Mouse (Mus musculus) brown adipose tissue, adult 24 weeks (tissue): ENCODE results near the gene Napepld. TPM values are rescaled to one million over a fixed set of nuclear protein-coding genes. Genes with fewer than 3 reads are reported as not detected.
A peak's percentile ranks its signal among the peaks of the same experiment; 100 is the strongest.

Source experiments
- H3K27ac ChIP-seq: fragments of 200-500 bp; replicated peaks from 2 replicates; pipeline ENCODE4 v1.5.1; 2012; ENCODE audit warnings: low read depth, mild to moderate bottlenecking, low read length
- H3K4me1 ChIP-seq: fragments of 200-500 bp; 2 replicates; pipeline ENCODE4 v1.6.1; 2012; ENCODE audit warnings: low read length, mixed read lengths; ENCODE audit not compliant: control insufficient read depth, insufficient read depth, insufficient read length
- H3K4me3 ChIP-seq: fragments of 200-500 bp; 2 replicates; pipeline ENCODE4 v1.5.1; 2012; ENCODE audit warnings: low read depth, mild to moderate bottlenecking, low read length, moderate library complexity; ENCODE audit not compliant: insufficient read depth
- polyA plus RNA-seq: library from polyadenylated mRNA; stranded (reverse); fragments of >200 nt; gene quantifications from 2 replicates; pipeline ENCODE4 v1.2.4, GENCODE M21; 2012; ENCODE audit not compliant: missing spikeins, insufficient read depth, insufficient read length

The Napepld gene
- polyA plus RNA-seq = 9.0 and 12.9 TPM in 2 replicates

DNA sequence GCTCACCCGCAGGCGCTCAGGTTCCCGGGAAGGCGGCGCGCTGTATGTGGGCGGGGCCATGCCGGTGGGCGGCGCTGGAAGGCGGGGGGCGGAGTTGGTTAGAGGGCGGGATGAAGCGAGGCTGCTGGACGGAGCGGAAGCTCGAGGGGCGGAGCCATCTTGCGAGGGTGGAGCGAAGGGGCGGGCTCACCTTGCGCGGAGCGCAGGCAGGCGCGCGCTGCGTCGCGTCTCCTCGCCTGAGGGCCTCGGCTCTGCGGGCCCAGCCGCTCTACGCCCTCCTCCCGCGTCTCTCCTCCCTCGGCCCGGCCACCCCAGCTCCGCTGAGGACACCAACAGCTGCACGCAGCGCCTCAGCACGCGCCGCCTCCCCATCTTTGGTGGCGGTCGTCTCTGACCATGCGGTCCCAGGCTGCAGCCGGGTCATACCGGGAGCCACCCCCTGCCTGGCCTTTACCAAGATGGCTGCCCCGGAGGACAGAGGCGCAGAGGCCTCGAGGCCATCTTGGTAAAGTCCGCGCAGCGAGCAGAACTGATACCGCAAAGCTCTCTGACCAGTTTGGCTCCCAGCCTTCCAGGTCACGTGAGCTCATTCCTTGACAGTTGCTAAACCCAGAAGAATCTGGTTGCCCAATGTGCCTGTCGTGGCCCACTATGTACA, at the start of gene Napepld:
Gene Napepld (minus strand): TSS at position 46 of the 658 bp plus-strand sequence.
- peak within 1 kb of the TSS; percentile 77 for H3K4me3 ChIP-seq

DNA sequence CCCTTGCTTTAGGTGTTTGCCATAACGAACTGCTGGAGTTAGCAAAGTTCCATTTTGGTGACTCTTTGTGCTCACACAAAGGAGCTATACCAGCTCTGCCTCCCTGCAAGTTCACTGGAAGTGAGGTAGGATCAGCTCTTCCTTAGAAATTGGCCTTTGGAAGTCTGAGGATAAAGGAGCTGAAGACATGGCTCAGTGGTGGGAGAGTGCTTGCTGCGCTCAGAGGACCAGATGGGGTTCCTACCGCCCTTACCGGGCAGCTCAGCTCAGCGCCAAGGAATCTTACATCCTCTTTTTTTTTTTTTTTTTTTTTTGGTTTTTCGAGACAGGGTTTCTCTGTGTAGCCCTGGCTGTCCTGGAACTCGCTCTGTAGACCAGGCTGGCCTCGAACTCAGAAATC, 44.8 kb upstream of the Napepld start:
- Histone ChIP-seq H3K4me3 (no peak overlapping the region), H3K4me1 (no peaks in the 10 kb centered on the region), H3K27ac (no peak overlapping the region)

More for the DNA sequence above, at the start of gene Napepld:
- no peaks in the 10 kb centered on the region for H3K4me1 ChIP-seq
- peak within 1 kb of the TSS; percentile 90 for H3K27ac ChIP-seq

DNA sequence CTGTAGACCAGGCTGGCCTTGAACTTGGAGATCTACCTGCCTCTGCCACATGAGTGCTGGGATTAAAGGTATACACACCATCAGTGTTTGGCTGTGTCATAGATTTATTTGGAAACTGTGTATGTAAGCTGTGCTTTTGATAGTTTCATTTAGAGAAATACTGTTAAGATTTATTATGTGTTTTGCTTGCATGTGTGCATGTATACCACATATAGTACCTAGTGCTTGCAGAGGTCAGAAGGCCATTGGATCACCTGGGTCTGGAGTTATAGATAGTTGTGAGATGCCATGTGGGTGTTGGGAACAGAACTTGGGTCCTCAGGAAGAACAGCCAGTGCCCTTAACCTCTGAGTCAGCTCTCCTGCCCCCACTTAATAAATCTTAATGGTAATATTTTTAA, 43.5 kb upstream of the Napepld start:
- H3K27ac ChIP-seq = no peak overlapping the region
- no peak overlapping the region for H3K4me3 ChIP-seq
- H3K4me1 ChIP-seq = no peaks in the 10 kb centered on the region

DNA sequence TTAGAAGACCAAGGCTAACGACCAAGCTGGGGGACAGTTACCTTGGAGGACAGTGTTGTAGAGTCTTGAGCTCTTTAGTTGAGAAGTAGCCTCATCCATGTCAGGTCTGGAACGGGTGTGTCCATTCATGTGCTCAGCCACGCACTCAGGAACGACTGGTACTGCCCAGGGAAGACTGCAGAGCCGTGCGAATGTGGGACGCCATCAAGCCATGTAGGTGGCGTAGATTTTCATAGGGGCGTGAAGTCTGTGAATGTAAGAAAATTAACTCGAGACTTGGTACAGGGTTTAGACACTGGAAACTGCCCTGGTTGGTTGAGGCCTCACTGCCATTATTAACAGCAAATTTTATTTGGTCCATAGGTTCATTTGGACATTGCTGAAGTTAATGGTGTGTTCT, 42.4 kb upstream of the Napepld start:
- Histone ChIP-seq H3K4me1 (no peaks in the 10 kb centered on the region), H3K4me3 (no peak overlapping the region), H3K27ac (no peak overlapping the region)

DNA sequence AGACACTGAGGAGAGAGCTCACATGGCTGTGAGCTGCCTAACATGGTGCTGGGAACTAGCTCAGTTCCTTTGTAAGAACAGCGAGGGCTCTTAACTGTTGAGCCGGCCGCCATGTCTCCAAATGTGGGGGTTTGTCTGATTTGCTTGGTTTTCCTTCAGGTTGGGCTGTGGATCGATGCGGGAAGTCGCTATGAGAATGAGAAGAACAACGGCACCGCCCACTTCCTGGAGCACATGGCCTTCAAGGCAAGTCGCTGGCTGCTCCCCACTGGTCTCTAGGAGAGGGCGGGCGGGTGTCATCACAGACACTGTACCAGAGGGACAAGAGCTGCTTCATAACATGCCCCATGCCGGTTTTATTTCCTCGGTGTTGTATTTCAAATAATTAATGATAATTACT, 38.7 kb upstream of the Napepld start:
- H3K4me3 ChIP-seq = no peak overlapping the region
- H3K4me1 ChIP-seq = peaks cover 8% of the 10 kb centered on the region; the same call in 1 of the 2 replicates
- H3K27ac ChIP-seq = no peak overlapping the region

DNA sequence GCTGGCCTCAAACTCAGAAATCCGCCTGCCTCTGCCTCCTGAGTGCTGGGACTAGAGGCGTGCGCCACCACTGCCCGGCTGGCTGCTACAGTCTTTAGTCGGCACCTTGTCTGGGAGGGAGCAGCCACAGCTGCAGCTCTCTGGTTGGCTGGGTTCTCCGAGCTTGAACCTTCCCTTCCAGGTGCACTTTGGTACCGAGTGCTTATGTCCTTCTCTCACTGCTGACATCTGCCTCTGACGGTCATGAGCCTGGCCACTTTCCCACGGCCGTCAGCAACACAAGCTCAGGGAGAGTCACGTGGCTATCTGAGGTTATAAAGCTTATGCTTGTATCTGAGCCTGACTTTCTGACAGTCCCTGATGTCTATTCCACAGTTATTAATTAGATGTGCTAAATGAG, 37.9 kb upstream of the Napepld start:
- Histone ChIP-seq H3K27ac (no peak overlapping the region), H3K4me3 (no peak overlapping the region), H3K4me1 (peaks cover 8% of the 10 kb centered on the region; the same call in 1 of the 2 replicates)

DNA sequence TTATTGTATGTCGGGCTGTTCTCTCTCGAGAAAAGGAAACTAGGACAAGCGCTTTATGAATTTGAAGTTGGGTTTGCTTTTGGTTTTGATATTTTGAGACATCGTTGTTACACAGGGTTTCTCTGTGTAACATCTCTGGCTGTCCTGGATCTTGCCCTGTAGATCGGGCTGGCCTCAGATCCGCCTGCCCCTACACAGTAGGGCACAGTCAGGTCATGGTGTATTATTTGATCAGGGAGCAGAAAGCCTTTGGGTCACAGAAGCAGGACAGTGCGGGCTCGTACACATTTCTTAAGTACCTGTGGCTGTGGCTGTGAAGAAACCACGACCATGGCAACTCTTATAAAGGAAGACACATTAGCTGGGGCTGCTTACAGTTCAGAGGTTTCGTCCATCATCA, 36.4 kb upstream of the Napepld start:
- H3K4me1 ChIP-seq = peaks cover 10% of the 10 kb centered on the region; the same call in 1 of the 2 replicates
- H3K27ac ChIP-seq = no peak overlapping the region
- H3K4me3 ChIP-seq = peak overlapping the region; percentile 90

DNA sequence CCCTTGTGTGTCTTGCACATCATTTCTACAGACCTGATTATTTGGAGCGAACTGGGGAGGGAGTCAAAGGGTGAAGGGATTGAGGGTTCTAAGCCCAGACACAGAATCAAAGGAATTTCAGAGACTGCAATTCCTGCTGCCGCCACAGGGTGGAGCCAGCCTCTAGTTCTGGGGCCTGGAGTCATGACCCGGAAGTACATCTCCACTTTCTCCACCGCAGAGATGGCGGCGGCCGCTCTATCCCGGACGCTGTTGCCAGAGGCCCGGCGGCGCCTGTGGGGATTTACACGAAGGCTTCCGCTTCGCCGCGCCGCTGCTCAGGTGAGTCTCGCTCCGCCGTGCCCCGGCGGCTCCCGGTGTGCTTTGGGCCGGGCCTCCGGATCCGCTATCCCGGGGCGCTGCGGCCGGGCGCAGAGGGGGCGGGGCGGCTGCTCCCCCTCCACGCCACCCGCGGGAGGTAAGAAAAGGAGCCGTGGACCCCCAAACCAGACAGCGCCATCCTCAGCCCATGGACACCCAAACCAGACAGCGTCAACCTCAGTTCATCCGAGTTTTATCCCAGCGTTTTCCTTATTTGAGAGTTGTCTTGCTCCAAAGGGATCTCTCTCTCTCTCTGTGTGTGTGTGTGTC, 35.9 kb upstream of the Napepld start, which contains the start of gene Pmpcb:
Gene Pmpcb (plus strand): TSS at position 186 of the 630 bp plus-strand sequence.
- Histone ChIP-seq H3K4me3 (peak within 1 kb of the TSS; percentile 90), H3K27ac (no peak within 1 kb of the TSS)

DNA sequence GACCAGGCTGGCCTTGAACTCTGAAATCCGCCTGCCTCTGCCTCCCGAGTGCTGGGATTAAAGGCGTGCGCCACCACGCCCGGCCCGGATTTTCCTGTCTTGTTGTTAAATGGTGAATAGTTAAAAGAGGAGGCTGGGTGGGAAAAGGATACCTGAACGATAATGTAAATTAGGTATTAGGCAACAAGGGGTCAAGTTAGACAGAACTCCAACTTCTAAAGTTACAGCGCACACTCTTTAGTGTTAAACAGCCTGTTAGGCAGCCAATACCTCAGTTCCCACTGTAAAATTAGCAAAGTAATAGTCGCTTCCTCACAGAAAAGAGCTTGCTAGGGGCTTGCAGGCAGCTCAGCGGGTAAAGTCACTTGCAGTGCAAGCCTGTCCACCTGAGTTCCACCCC, 34.9 kb upstream of the Napepld start:
- Histone ChIP-seq H3K27ac (no peak overlapping the region), H3K4me1 (peaks cover 10% of the 10 kb centered on the region; the same call in 1 of the 2 replicates), H3K4me3 (no peak overlapping the region)

More for the DNA sequence above, 35.9 kb upstream of the Napepld start, which contains the start of gene Pmpcb:
- peaks cover 10% of the 10 kb centered on the region; the same call in 1 of the 2 replicates for H3K4me1 ChIP-seq

DNA sequence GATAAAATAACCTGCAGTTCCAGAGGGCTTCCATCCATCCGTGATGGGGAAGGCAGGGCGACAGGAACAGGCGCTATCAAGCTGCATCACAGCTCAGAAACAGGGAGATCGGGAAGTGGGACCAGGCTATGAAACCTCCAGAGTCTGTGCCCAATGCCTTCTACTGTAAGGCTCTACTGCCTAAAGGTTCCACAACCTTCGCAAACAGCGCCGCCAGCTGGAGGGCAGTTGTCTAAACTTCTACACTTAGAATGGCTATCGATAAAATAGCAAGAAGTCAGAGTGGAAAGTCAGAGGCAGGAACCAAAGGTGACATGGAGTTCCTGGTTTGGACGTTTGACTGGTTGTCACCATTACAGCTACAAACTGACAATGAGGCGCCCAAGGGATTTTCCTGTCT, 34.4 kb upstream of the Napepld start:
- Histone ChIP-seq H3K4me3 (peak overlapping the region; percentile 56), H3K4me1 (peaks cover 10% of the 10 kb centered on the region; the same call in 1 of the 2 replicates), H3K27ac (no peak overlapping the region)

DNA sequence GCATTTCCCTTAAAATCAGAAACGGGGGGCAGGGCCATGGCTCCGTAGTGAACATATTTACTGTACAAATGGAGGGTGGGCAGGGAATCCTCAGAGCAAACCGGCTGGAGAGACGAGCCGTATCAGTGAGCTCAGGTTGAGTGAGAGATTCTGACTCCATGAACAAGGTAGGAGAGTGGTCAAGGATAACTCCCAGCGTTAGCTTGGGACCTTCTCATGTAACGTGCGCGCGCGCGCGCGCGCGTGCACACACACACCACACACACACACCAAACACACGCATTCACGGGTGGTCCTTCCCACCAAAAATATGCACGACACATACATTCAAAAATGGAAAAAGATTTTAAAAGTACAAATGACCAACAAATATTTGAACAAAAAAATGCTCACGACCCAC, 33.9 kb upstream of the Napepld start:
- Histone ChIP-seq H3K27ac (no peak overlapping the region), H3K4me3 (peak overlapping the region; percentile 56), H3K4me1 (peaks cover 10% of the 10 kb centered on the region; the same call in 1 of the 2 replicates)

DNA sequence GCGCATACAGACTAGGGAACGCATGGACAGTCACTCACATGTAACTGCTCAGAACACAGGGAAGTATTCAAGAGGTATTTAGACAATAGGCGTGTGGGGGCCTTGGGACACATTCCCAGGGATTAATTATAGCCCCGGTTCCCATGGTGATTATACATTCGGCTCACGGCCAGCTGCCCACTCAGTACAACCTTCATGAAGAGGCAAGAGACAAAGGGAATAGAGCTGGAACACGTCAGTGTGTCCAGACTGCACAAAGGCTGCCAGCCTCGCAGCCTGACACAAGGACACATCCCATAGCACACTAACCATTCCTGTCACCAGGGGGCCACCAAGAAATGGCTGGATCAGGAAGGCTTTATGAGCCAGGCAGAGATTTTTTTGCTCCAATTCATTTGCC, 31.7 kb upstream of the Napepld start:
- H3K4me1 ChIP-seq = peaks cover 6% of the 10 kb centered on the region; the same call in 1 of the 2 replicates
- no peak overlapping the region for H3K27ac ChIP-seq
- no peak overlapping the region for H3K4me3 ChIP-seq

DNA sequence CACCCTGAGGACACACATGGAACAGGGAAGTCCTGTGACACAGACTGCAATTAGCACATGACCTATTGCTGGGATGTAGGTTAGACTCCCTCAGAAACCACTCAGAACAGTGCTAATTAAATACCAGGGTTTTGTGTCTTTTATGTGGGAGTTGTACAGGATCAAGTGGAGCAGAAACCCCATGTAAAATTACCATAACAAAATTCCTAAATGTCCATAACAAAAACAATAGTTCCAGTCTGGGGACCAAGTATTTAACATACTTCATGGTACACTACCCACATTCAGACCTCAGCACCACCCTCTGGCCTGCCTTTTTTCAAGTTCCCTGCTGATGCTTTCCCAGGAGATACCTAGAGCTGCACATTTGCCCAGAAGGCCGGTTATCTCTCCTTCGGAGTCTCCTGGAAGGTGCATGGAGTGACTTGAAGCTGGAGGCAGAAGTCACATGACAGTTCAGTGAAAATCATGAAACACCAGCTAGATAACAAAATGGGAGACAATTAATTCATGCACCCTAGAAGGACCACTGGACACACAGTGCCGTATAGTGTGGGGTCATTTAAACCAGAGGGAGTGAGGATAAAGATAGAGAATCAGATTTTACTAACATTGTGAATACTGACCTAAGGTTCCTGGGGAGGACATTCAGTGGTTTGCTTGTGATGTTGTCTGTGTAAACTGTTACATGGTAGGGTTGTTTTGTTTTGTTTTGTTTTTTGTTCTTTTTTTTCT, 31.1 kb upstream of the Napepld start:
- H3K27ac ChIP-seq = no peak overlapping the region
- 0 out of 2 replicates have a peak, but pooled peaks cover 2% of the 10 kb centered on the region for H3K4me1 ChIP-seq
- no peak overlapping the region for H3K4me3 ChIP-seq

DNA sequence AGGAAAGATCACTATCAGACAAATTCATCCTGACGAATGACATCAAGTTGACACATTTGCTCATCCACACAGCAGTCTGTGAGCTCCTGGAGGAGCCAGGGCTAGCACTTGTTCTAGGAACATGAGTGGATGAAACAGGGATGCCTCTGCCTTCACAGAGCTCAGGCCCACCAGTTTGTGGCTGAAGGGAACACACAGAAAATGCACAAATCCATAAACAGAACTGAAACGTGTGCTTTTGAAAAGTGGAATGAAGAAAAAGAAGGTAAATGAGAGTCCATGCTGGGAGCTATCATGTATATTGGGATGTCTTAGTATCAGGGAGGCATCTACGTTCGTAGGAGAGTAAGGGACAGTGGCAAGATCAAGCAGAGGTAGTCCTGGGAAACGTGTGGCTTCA, 27.9 kb upstream of the Napepld start:
- no peak overlapping the region for H3K27ac ChIP-seq
- H3K4me1 ChIP-seq = 0 out of 2 replicates have a peak, but pooled peaks cover 2% of the 10 kb centered on the region
- H3K4me3 ChIP-seq = no peak overlapping the region

DNA sequence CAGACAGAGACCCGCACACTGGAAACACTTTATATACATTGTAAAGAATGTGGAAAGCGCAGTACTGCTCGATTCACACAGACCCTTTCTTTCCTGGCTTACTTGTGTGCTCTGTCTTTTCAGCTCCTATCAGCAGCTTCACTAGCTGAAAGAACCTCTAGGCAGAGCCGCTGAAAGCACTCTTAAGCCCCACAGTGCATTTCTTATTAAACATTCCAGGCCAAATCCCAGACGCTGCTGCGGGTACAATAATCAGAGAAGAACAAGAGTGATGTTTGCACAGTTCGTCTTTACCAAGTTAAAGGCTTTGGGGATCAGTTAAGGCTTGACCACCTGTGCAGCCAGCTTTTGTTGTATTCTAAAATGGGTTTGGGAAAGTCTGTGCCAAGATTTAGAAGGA, 23.7 kb upstream of the Napepld start:
- no peak overlapping the region for H3K4me3 ChIP-seq
- peaks cover 7% of the 10 kb centered on the region for H3K4me1 ChIP-seq
- H3K27ac ChIP-seq = no peak overlapping the region
